Mouse (Mus musculus) heart, adult 18-20 months (tissue): ENCODE data around the gene Smad3. TPM values are rescaled to one million over a fixed set of nuclear protein-coding genes. Genes with fewer than 3 reads are reported as not detected.

ENCODE experiments used
- DNase-seq, 2 experiments: peaks; one replicate each; pipeline ENCODE4 v3.0.0; 2021 to 2022; ENCODE audit warnings: mixed read lengths in 1 of 2
- total RNA-seq, 2 experiments: library from RNA; stranded (reverse); gene quantifications; 2 replicates each; pipeline ENCODE4 v1.2.3; 2021

Smad3 gene
- total RNA-seq, 2 experiments from 2014 or later, result 9.1 to 10.3 TPM

DNA sequence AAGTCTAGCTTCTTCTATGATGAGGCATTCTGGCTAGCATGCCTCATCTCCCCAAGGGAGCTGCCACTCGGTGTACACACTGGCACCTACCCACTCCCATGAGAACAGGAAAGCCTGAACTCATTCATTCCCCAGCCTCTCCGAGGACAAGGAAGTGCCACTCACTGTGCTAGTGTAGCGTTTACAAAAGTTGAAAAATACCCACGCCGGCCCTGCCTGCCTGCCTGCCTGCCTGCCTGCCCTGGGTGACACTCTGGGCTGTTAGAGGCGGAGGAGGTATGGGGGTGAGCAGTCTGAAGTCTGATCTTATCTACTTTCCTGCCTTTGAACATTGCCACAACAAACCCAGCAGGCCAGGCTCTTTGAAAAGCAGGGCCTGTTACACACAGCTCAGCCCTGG, 37.1 kb downstream of the Smad3 start:
- no peak for DNase-seq

- no peak for DNase-seq
Measured at GRCm38 (mm10) chr9:63719770-63720440, 37.9 kb downstream of the Smad3 start.

- no peak for DNase-seq
Measured at GRCm38 (mm10) chr9:63718735-63719358, 38.9 kb downstream of the Smad3 start.

DNA sequence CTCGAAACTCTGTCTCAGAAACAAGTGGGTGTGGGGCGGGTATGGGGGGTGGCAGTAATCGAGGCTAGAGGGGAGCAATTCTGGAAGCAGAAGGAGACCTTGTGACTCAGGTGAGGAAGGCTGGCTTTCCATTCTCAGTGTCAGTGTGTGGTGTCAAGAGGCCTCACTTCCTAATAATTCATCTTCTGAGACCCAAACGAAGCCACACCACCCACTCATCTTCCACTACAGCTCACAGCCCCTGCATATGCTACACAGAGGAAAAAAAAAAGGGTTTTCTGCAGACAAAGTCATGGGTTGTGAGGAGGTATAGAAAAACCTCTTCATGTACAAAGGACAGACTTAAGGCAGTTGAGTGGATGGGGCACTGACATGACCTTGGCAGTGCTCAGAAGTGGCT, 39.6 kb downstream of the Smad3 start:
- no peak for DNase-seq

- no peak for DNase-seq
Measured at GRCm38 (mm10) chr9:63717474-63718005, 40.3 kb downstream of the Smad3 start.

GRCm38 (mm10) chr9:63716150-63717138, 41.4 kb downstream of the Smad3 start:
- peak; percentile 86 to 92 for DNase-seq

- DNase-seq, result no peak
Measured at GRCm38 (mm10) chr9:63714572-63714971, 43.2 kb downstream of the Smad3 start.

GRCm38 (mm10) chr9:63712838-63713237, 45.0 kb downstream of the Smad3 start:
- DNase-seq, result no peak

DNA sequence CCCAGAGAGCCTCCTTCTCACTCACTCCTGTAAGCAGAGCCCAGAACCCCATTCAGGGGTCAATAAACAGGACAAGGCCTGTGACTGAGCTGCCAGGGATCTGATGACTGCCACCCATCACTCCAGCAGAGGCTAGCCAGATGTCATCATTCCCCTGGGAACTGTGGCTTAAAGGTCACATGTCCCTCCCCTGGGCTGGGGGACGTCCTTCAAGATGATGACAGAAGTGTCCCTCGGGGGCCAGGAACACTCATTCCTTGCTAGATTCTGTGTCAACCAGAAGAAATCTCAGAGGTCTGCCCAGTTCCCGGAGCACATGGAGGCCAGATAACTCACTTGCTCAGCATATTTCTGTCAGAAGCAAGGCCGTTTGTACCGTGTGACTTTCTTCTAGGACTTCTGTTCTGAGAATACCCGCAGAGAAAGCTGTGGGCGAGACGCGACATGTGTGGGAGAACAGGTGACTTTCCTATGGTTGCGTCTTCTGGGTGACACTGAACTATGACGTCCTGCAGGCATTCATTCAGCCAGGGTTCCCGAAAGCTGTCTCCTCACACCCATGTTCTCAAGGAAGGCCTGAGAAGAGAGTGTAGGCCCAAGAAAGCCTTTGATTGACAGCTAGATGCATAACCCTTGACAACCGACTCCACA, 46.1 kb downstream of the Smad3 start:
- DNase-seq, result peak in 1 of 2 experiments; percentile 61

GRCm38 (mm10) chr9:63709857-63710256, 47.9 kb downstream of the Smad3 start:
- DNase-seq, result no peak

- no peak for DNase-seq
Measured at GRCm38 (mm10) chr9:63709266-63709665, 48.5 kb downstream of the Smad3 start.

DNA sequence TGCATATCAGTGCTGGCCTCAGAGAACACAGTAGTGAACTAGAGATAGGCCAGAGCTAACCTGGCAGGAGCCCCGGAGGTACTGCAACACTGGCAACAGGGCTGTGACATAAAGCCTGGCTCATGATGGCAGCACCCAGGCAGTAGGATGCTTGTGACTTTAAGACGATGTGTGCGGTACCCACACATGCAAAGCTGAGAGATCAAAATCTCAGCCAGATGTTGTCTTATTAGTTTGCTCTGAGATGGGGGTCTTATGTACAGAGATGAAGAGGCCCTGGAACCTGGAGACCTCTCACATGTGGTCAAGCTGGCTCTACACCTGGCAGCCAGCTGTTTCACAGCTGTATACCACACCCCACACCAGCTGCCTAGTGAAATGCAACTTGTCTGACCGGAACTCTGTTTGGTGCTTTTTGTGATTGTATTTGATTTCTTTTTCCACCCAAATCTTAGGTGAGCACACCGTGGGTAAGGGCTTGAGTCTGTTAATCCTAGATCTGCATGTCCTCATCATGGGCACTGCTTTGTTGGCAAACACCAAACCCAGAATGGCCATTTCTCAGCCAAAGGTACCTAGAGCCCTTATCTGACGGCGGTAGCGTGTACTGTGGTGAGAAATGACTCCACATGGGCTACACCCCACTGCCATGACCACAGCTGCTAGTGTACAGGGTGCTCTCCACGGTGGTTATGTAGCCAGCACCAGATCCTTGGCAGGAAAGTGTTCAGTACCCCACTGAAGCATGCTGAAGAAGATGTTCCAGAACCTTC, 49.8 kb downstream of the Smad3 start:
- DNase-seq, result no peak

DNA sequence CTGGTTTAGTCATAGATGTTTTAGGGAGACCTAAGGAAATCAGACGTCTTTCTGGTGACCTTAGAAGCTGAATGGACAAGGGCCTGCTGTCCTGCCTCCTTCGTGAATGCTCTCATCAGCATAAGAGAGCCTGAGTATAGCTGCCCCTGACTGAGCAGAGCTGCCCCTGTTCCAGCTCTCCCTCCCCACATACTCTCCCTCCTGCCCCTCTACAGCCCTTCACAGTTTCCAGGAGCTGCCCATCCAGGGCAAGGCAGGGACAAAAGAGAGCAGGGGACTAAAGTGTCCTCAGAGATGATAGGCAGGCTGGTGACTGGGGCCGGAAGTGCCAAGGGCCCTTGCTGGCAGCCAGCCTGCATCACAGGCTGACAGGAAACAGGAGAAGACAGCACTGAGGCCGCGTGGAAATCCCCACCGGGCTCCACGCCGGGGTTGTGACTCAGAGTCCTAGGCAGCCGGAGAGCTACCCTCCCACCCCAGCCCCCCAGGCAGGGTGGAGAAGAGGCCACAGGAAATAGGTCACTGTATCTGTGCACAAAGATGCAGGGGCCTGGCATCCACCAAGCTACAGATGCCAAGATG, 51.6 kb downstream of the Smad3 start:
- DNase-seq, result peak; percentile 80 to 87

- DNase-seq, result peak; percentile 57 to 74
Measured at GRCm38 (mm10) chr9:63704979-63705751, 52.6 kb downstream of the Smad3 start.

GRCm38 (mm10) chr9:63704131-63704530, 53.7 kb downstream of the Smad3 start:
- no peak for DNase-seq

DNA sequence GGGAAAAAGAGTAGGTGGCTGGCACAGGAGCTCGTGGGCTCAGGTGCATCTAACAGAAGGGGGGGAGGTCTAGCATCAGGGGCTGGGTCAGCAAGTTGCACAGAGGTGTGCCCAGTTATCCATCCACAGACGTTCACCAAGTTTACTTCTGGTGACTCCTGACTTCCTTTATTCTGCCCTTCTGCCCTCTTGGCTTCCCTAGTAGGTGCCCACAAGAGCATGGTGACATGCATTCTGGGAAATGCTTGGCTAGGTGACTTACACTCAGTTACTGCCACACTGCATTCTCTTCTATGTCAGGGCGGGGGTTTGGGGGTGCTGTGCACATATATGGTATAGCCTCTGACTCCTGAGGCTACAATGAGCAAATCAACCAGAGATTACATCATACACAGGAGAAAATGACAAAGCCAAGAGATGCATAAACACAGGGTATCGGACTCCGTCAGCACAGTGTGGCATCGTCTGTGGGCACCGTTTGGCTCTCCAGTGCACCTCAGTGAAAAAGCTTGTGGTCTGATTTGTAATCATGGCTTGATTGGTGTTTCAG, 54.5 kb downstream of the Smad3 start:
- DNase-seq, result no peak

GRCm38 (mm10) chr9:63702502-63703013, 55.2 kb downstream of the Smad3 start:
- DNase-seq, result peak in 1 of 2 experiments; percentile 58

DNA sequence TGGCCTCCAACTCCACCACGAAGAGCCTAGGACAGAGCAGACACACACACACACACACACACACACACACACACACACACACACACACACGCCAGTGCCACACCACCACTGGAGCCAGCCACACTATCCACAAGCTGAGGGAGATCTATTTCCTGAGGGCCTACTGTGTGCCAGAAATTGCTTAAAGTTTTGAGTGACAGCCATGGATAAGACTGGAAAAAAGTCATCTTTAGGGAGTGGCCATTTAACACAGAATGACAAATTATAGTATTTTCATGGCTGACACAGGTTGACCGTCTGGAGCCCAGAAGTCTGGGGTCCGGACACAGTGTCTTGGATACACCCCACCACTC, 55.9 kb downstream of the Smad3 start:
- DNase-seq, result no peak

GRCm38 (mm10) chr9:63701258-63701956, 56.4 kb downstream of the Smad3 start:
- DNase-seq, result no peak
